Mouse (Mus musculus): Measurements from ENCODE around the gene Mtnr1a. TPM values are rescaled to one million over a fixed set of nuclear protein-coding genes. Genes with fewer than 3 reads are reported as not detected.

Mtnr1a gene
- 0.29 and 0.30 TPM in 2 replicates for polyA plus RNA-seq (2012; rRNA removed)

DNA sequence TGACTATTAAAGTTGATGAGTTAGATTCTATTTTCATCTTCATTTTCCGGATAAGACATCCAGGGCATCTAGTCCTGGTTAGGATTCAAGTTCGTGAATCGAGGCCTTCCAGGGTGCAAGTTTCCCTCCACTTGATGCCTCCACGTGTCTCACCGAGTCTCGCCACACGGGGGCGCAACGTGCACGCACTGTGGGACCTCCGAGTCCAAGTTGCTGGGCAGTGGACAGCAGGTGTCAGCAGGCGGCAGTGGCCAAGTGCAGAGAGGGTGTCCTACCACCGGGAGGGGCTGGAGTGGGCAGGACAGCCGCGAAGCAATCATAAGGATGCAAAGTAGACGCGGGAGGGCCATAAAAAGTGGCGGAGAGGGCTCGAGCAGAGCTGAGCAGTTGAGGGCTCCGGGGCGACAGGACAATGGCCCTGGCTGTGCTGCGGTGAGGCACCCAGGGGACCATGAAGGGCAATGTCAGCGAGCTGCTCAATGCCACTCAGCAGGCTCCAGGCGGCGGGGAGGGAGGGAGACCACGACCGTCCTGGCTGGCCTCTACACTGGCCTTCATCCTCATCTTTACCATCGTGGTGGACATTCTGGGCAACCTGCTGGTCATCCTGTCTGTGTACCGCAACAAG lies at the start of gene Mtnr1a:
TSS of gene Mtnr1a (plus strand) at position 379 of the 628 bp plus-strand sequence.

Other genes starting within 250 kb of the Mtnr1a start
- 40.9 and 43.0 TPM in 2 replicates for gene Fat1, start 133.7 kb upstream of the Mtnr1a start, polyA plus RNA-seq (2012; rRNA removed)
- not detected in 2 replicates for gene F11, start 192.9 kb downstream of the Mtnr1a start, polyA plus RNA-seq (2012; rRNA removed)
- gene Klkb1, start 225.7 kb downstream of the Mtnr1a start, polyA plus RNA-seq (2012; rRNA removed): 0.04 and 0.07 TPM in 2 replicates
- not detected in 2 replicates for gene Gm45753, start 239.3 kb downstream of the Mtnr1a start, polyA plus RNA-seq (2012; rRNA removed)